Mouse (Mus musculus): Measurements from ENCODE around the gene Adgrl2. TPM values are rescaled to one million over a fixed set of nuclear protein-coding genes. Genes with fewer than 3 reads are reported as not detected.

Adgrl2 gene
- total and polyA plus RNA-seq, 3 experiments = not detected

DNA sequence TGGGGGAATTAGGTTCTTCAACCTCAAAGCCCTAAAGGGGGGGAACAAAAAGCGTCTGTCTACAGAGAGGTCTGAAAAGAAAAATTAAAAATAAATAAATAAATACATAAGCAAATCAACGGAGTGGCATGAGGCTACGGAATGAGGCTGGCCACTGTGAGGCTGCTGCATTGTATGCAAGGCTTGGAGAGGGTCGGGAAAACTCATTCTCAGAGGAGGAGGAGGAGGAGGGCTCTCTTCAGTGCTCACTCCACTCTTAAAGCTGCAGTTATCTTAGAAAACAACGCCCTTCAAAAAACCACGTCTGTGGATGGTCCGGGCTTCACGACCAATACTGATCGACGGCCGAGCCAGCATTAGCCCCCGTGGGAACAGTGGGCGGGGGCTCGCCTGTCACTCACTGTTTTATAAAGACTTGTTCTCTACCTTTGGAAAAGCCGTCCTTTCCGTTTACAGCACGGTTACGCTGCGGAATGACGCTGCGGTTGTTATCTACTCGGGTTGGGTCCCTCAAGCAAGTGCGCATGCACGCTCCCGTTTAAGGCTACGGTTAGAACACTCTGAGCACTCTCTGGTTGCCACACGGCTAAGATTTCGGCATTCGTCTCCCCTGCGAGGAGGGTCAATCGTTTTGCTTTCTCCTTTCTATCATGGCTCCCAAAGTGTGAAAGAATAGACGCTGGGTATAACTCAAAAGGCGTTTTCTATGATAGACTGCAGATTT is 170.9 kb downstream of the Adgrl2 start:
- TF ChIP-seq GATA1 (IDR thresholded peaks at IDR 0.05; ENCODE audit: low read depth, low read length) (no peak), USF1 (IDR thresholded peaks at IDR 0.05; ENCODE audit: low read depth, low read length) (no peak), ZMIZ1 (IDR thresholded peaks at IDR 0.05; ENCODE audit: low read depth, low read length) (no peak), KAT2A (conservative IDR thresholded peaks at IDR 0.05; ENCODE audit: low read depth, low read length) (no peak), MXI1 (IDR thresholded peaks at IDR 0.05; ENCODE audit: low read depth, low read length) (no peak), SIN3A (IDR thresholded peaks at IDR 0.05; ENCODE audit: low read length) (no peak), BHLHE40 (IDR thresholded peaks at IDR 0.05; ENCODE audit: borderline replicate concordance, low read depth, low read length) (no peak)
- no peaks in the 10 kb centered on the region for H3K36me3 ChIP-seq (ENCODE audit: control insufficient read depth in 1 of 2, insufficient read depth in 2 of 2, low read length in 2 of 2)
- no peaks in the 10 kb centered on the region for H3K4me1 ChIP-seq (ENCODE audit: control insufficient read depth in 1 of 2, insufficient read depth in 2 of 2, low read length in 2 of 2)
- no peak overlapping the region for H3K9ac ChIP-seq (ENCODE audit: control insufficient read depth, low read depth, low read length, poor library complexity, severe bottlenecking)
- H3K27me3 ChIP-seq (ENCODE audit: control insufficient read depth in 1 of 2, insufficient read depth in 2 of 2, low read length in 2 of 2) = no peaks in the 10 kb centered on the region
- no peak overlapping the region for H3K27ac ChIP-seq (ENCODE audit: control insufficient read depth, low read depth, low read length)
- no peaks in the 10 kb centered on the region for H3K79me2 ChIP-seq (ENCODE audit: control insufficient read depth, insufficient read depth, low read length, poor library complexity)
- no peak overlapping the region for H3K4me3 ChIP-seq (ENCODE audit: control insufficient read depth in 1 of 2, insufficient read depth in 1 of 2, low read depth in 2 of 2, low read length in 2 of 2)
- no peak for DNase-seq (ENCODE audit: low read depth, low spot score)
- H3K9me3 ChIP-seq (replicated peaks; ENCODE audit: insufficient read depth, low read length) = no peaks in the 10 kb centered on the region

- H3K79me2 ChIP-seq (ENCODE audit: control insufficient read depth, insufficient read depth, low read length, poor library complexity) = no peaks in the 10 kb centered on the region
- H3K4me1 ChIP-seq (ENCODE audit: control insufficient read depth in 1 of 2, insufficient read depth in 2 of 2, low read length in 2 of 2) = no peaks in the 10 kb centered on the region
- H3K9me3 ChIP-seq (replicated peaks; ENCODE audit: insufficient read depth, low read length) = no peaks in the 10 kb centered on the region
- H3K9ac ChIP-seq (ENCODE audit: control insufficient read depth, low read depth, low read length, poor library complexity, severe bottlenecking) = no peak overlapping the region
- H3K27me3 ChIP-seq (ENCODE audit: control insufficient read depth in 1 of 2, insufficient read depth in 2 of 2, low read length in 2 of 2) = no peaks in the 10 kb centered on the region
- no peaks in the 10 kb centered on the region for H3K36me3 ChIP-seq (ENCODE audit: control insufficient read depth in 1 of 2, insufficient read depth in 2 of 2, low read length in 2 of 2)
- no peak for DNase-seq (ENCODE audit: low read depth, low spot score)
- TF ChIP-seq GATA1 (IDR thresholded peaks at IDR 0.05; ENCODE audit: low read depth, low read length) (no peak), BHLHE40 (IDR thresholded peaks at IDR 0.05; ENCODE audit: borderline replicate concordance, low read depth, low read length) (no peak), JUND (IDR thresholded peaks at IDR 0.05; ENCODE audit: low read depth, low read length) (no peak)
- H3K4me3 ChIP-seq (ENCODE audit: control insufficient read depth in 1 of 2, insufficient read depth in 1 of 2, low read depth in 2 of 2, low read length in 2 of 2) = no peak overlapping the region
- no peak overlapping the region for H3K27ac ChIP-seq (ENCODE audit: control insufficient read depth, low read depth, low read length)
Observed at GRCm38 (mm10) chr3:148818414-148819105, 171.8 kb downstream of the Adgrl2 start.

DNA sequence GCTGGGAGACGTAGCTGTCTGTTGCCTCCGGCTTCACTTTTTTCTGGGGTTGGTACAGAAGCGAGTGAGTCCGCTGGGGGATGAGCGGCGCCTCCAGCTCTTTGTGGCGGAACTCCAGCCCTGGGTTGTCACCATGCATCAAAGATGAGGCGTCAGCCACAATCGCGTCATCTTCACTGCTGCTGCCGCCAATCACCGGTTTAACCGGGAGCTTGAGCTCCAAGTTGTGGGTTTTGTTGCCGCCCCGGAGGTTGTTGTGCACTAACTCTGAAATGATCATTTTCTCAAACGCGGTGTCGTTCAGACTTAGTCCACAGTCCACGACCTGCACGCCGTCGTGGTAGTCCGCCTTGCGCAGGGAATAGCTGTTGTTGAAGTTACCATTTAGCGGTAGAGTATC is 172.9 kb downstream of the Adgrl2 start:
- no peak for DNase-seq (ENCODE audit: low read depth, low spot score)
- no peak for TF ChIP-seq RAD21 (IDR thresholded peaks at IDR 0.05; ENCODE audit: low read depth, low read length)
- TF ChIP-seq TCF12 (IDR thresholded peaks at IDR 0.05; ENCODE audit: low read depth, low read length) = no peak
- TF ChIP-seq JUND (IDR thresholded peaks at IDR 0.05; ENCODE audit: low read depth, low read length) = no peak
- no peak for TF ChIP-seq GABPA (IDR thresholded peaks at IDR 0.05; ENCODE audit: low read depth, low read length)
- TF ChIP-seq EP300 (IDR thresholded peaks at IDR 0.05; ENCODE audit: low read depth in 1 of 2, low read length in 2 of 2) = no peak
- TF ChIP-seq POLR2A (IDR thresholded peaks at IDR 0.05; ENCODE audit: control insufficient read depth in 1 of 2, insufficient read depth in 1 of 2, low read depth in 1 of 2, low read length in 2 of 2, poor library complexity in 1 of 2) = no peak
- no peak for TF ChIP-seq BHLHE40 (IDR thresholded peaks at IDR 0.05; ENCODE audit: borderline replicate concordance, low read depth, low read length)
- no peak for TF ChIP-seq NELFE (IDR thresholded peaks at IDR 0.05; ENCODE audit: low read depth, low read length)
- no peak for TF ChIP-seq KAT2A (conservative IDR thresholded peaks at IDR 0.05; ENCODE audit: low read depth, low read length)
- no peak for TF ChIP-seq MAFK (IDR thresholded peaks at IDR 0.05; ENCODE audit: borderline replicate concordance, low read depth, low read length)
- TF ChIP-seq ZNF384 (IDR thresholded peaks at IDR 0.05; ENCODE audit: low read depth, low read length) = no peak
- TF ChIP-seq UBTF (IDR thresholded peaks at IDR 0.05; ENCODE audit: borderline replicate concordance, insufficient read depth, low read depth, low read length) = no peak
- no peak for TF ChIP-seq MEF2A (IDR thresholded peaks at IDR 0.05; ENCODE audit: extremely low read depth, insufficient replicate concordance, low read depth, low read length, poor library complexity, severe bottlenecking)
- TF ChIP-seq TBP (IDR thresholded peaks at IDR 0.05; ENCODE audit: low read depth, low read length) = no peak
- Histone ChIP-seq H3K9me3 (replicated peaks; ENCODE audit: insufficient read depth, low read length) (no peaks in the 10 kb centered on the region), H3K79me2 (ENCODE audit: control insufficient read depth, insufficient read depth, low read length, poor library complexity) (no peaks in the 10 kb centered on the region), H3K9ac (ENCODE audit: control insufficient read depth, low read depth, low read length, poor library complexity, severe bottlenecking) (no peak overlapping the region), H3K4me1 (ENCODE audit: control insufficient read depth in 1 of 2, insufficient read depth in 2 of 2, low read length in 2 of 2) (no peaks in the 10 kb centered on the region), H3K27me3 (ENCODE audit: control insufficient read depth in 1 of 2, insufficient read depth in 2 of 2, low read length in 2 of 2) (no peaks in the 10 kb centered on the region), H3K36me3 (ENCODE audit: control insufficient read depth in 1 of 2, insufficient read depth in 2 of 2, low read length in 2 of 2) (no peaks in the 10 kb centered on the region), H3K4me3 (ENCODE audit: control insufficient read depth in 1 of 2, insufficient read depth in 1 of 2, low read depth in 2 of 2, low read length in 2 of 2) (no peak overlapping the region), H3K27ac (ENCODE audit: control insufficient read depth, low read depth, low read length) (no peak overlapping the region)

Data from MEL (cell line).